Mouse (Mus musculus): ENCODE measurements at regions not wholly inside any gene's neighbourhood (a gene's known extent, or its start where the extent isn't known, plus 50 kb on each side); places are given as distances from the start of the nearest gene placed in this dataset.
A peak's percentile ranks its signal among the peaks of the same experiment; 100 is the strongest.

GRCm38 (mm10) chr17:44336842-44337241 is 148.5 kb downstream of the Clic5 start:
- no peak overlapping the region for H3K4me3 ChIP-seq
- WGBS (ENCODE audit: insufficient replicate concordance) = 44% methylated on average over 6 of the region's 6 CpGs
- H3K27me3 ChIP-seq (replicated peaks) = no peaks in the 10 kb centered on the region
- ATAC-seq = no peak
- H3K4me2 ChIP-seq = no peak overlapping the region
- H3K9me3 ChIP-seq (replicated peaks) = no peaks in the 10 kb centered on the region
- no peak overlapping the region for H3K9ac ChIP-seq
- no peak overlapping the region for H3K27ac ChIP-seq
- no peaks in the 10 kb centered on the region for H3K4me1 ChIP-seq
- no peaks in the 10 kb centered on the region for H3K36me3 ChIP-seq

GRCm38 (mm10) chr17:44337253-44337652 is 148.9 kb downstream of the Clic5 start:
- H3K27me3 ChIP-seq (replicated peaks) = no peaks in the 10 kb centered on the region
- H3K4me1 ChIP-seq = no peaks in the 10 kb centered on the region
- no peak overlapping the region for H3K4me3 ChIP-seq
- no peak overlapping the region for H3K27ac ChIP-seq
- ATAC-seq = no peak
- 88% methylated on average over 5 of the region's 5 CpGs for WGBS (ENCODE audit: insufficient replicate concordance)
- no peaks in the 10 kb centered on the region for H3K36me3 ChIP-seq
- H3K9ac ChIP-seq = no peak overlapping the region
- no peak overlapping the region for H3K4me2 ChIP-seq
- no peaks in the 10 kb centered on the region for H3K9me3 ChIP-seq (replicated peaks)

- Histone ChIP-seq H3K9ac (no peak overlapping the region), H3K9me3 (replicated peaks) (no peaks in the 10 kb centered on the region), H3K4me1 (no peaks in the 10 kb centered on the region), H3K27ac (no peak overlapping the region), H3K27me3 (replicated peaks) (no peaks in the 10 kb centered on the region), H3K4me2 (no peak overlapping the region), H3K4me3 (no peak overlapping the region), H3K36me3 (no peaks in the 10 kb centered on the region)
- ATAC-seq = no peak
- 90% methylated on average over 2 of the region's 2 CpGs for WGBS (ENCODE audit: insufficient replicate concordance)
Measured at GRCm38 (mm10) chr17:44344542-44344941, 156.2 kb downstream of the Clic5 start.

GRCm38 (mm10) chr17:44345374-44345773 is 157.0 kb downstream of the Clic5 start:
- H3K36me3 ChIP-seq = no peaks in the 10 kb centered on the region
- H3K9me3 ChIP-seq (replicated peaks) = no peaks in the 10 kb centered on the region
- H3K27ac ChIP-seq = no peak overlapping the region
- H3K4me1 ChIP-seq = no peaks in the 10 kb centered on the region
- no peak overlapping the region for H3K4me2 ChIP-seq
- no peak overlapping the region for H3K4me3 ChIP-seq
- ATAC-seq = no peak
- H3K27me3 ChIP-seq (replicated peaks) = no peaks in the 10 kb centered on the region
- 65% methylated on average over 2 of the region's 2 CpGs for WGBS (ENCODE audit: insufficient replicate concordance)
- H3K9ac ChIP-seq = no peak overlapping the region

GRCm38 (mm10) chr17:44350201-44350948 is 162.0 kb downstream of the Clic5 start:
- no peaks in the 10 kb centered on the region for H3K36me3 ChIP-seq
- no peak overlapping the region for H3K4me3 ChIP-seq
- H3K27me3 ChIP-seq (replicated peaks) = no peaks in the 10 kb centered on the region
- WGBS (ENCODE audit: insufficient replicate concordance) = 40% methylated on average over 20 of the region's 20 CpGs
- H3K4me2 ChIP-seq = peak overlapping the region; percentile 29
- no peak overlapping the region for H3K27ac ChIP-seq
- no peaks in the 10 kb centered on the region for H3K4me1 ChIP-seq
- no peaks in the 10 kb centered on the region for H3K9me3 ChIP-seq (replicated peaks)
- H3K9ac ChIP-seq = no peak overlapping the region
- peak; percentile 42; the same call in 1 of the 2 replicates for ATAC-seq

GRCm38 (mm10) chr17:44350949-44351244 is 162.5 kb downstream of the Clic5 start:
- 0 out of 2 replicates have a peak overlapping the region, but pooled peaks have one; percentile 29 for H3K4me2 ChIP-seq
- WGBS (ENCODE audit: insufficient replicate concordance) = 71% methylated on average over 4 of the region's 4 CpGs
- H3K27ac ChIP-seq = no peak overlapping the region

GRCm38 (mm10) chr17:44351499-44352117 is 163.2 kb downstream of the Clic5 start:
- 74% methylated on average over 13 of the region's 13 CpGs for WGBS (ENCODE audit: insufficient replicate concordance)
- no peak overlapping the region for H3K4me3 ChIP-seq
- no peaks in the 10 kb centered on the region for H3K9me3 ChIP-seq (replicated peaks)
- H3K36me3 ChIP-seq = no peaks in the 10 kb centered on the region
- no peak for ATAC-seq
- H3K4me2 ChIP-seq = no peak overlapping the region
- no peaks in the 10 kb centered on the region for H3K27me3 ChIP-seq (replicated peaks)
- H3K4me1 ChIP-seq = no peaks in the 10 kb centered on the region
- no peak overlapping the region for H3K27ac ChIP-seq
- no peak overlapping the region for H3K9ac ChIP-seq

More at GRCm38 (mm10) chr17:44350949-44351244, 162.5 kb downstream of the Clic5 start:
- Histone ChIP-seq H3K9me3 (replicated peaks) (no peaks in the 10 kb centered on the region), H3K4me1 (no peaks in the 10 kb centered on the region), H3K9ac (no peak overlapping the region), H3K27me3 (replicated peaks) (no peaks in the 10 kb centered on the region), H3K4me3 (no peak overlapping the region), H3K36me3 (no peaks in the 10 kb centered on the region)
- no peak for ATAC-seq

- H3K4me1 ChIP-seq = no peaks in the 10 kb centered on the region
- no peaks in the 10 kb centered on the region for H3K36me3 ChIP-seq
- no peaks in the 10 kb centered on the region for H3K9me3 ChIP-seq (replicated peaks)
- no peak overlapping the region for H3K4me3 ChIP-seq
- no peak for ATAC-seq
- no peak overlapping the region for H3K27ac ChIP-seq
- no peaks in the 10 kb centered on the region for H3K27me3 ChIP-seq (replicated peaks)
- no peak overlapping the region for H3K4me2 ChIP-seq
- WGBS (ENCODE audit: insufficient replicate concordance) = 82% methylated on average over 13 of the region's 13 CpGs
- H3K9ac ChIP-seq = no peak overlapping the region
Measured at GRCm38 (mm10) chr17:44352142-44352541, 163.8 kb downstream of the Clic5 start.

GRCm38 (mm10) chr17:44363111-44363510 is 174.7 kb downstream of the Clic5 start:
- Histone ChIP-seq H3K27ac (no peak overlapping the region), H3K4me3 (no peak overlapping the region), H3K27me3 (replicated peaks) (no peaks in the 10 kb centered on the region), H3K36me3 (no peaks in the 10 kb centered on the region), H3K9me3 (replicated peaks) (no peaks in the 10 kb centered on the region), H3K9ac (no peak overlapping the region), H3K4me2 (no peak overlapping the region), H3K4me1 (no peaks in the 10 kb centered on the region)
- 53% methylated on average over 4 of the region's 4 CpGs for WGBS (ENCODE audit: insufficient replicate concordance)
- no peak for ATAC-seq

GRCm38 (mm10) chr17:44364494-44364893 is 176.1 kb downstream of the Clic5 start:
- H3K9ac ChIP-seq = no peak overlapping the region
- H3K4me2 ChIP-seq = no peak overlapping the region
- ATAC-seq = no peak
- H3K27me3 ChIP-seq (replicated peaks) = no peaks in the 10 kb centered on the region
- no peak overlapping the region for H3K27ac ChIP-seq
- H3K4me1 ChIP-seq = no peaks in the 10 kb centered on the region
- 78% methylated on average over 6 of the region's 6 CpGs for WGBS (ENCODE audit: insufficient replicate concordance)
- no peaks in the 10 kb centered on the region for H3K36me3 ChIP-seq
- H3K9me3 ChIP-seq (replicated peaks) = no peaks in the 10 kb centered on the region
- H3K4me3 ChIP-seq = no peak overlapping the region

GRCm38 (mm10) chr17:44366438-44366837 is 178.1 kb downstream of the Clic5 start:
- H3K27me3 ChIP-seq (replicated peaks) = no peaks in the 10 kb centered on the region
- no peak for ATAC-seq

GRCm38 (mm10) chr17:44367561-44367960 is 179.2 kb downstream of the Clic5 start:
- ATAC-seq = no peak
- Histone ChIP-seq H3K4me2 (no peak overlapping the region), H3K9me3 (replicated peaks) (no peaks in the 10 kb centered on the region), H3K9ac (no peak overlapping the region), H3K27ac (no peak overlapping the region), H3K27me3 (replicated peaks) (no peaks in the 10 kb centered on the region), H3K4me1 (no peaks in the 10 kb centered on the region), H3K36me3 (no peaks in the 10 kb centered on the region), H3K4me3 (no peak overlapping the region)
- 50% methylated on average over 5 of the region's 5 CpGs for WGBS (ENCODE audit: insufficient replicate concordance)

More at GRCm38 (mm10) chr17:44366438-44366837, 178.1 kb downstream of the Clic5 start:
- Histone ChIP-seq H3K4me3 (no peak overlapping the region), H3K4me1 (no peaks in the 10 kb centered on the region), H3K36me3 (no peaks in the 10 kb centered on the region), H3K9ac (no peak overlapping the region), H3K4me2 (no peak overlapping the region), H3K9me3 (replicated peaks) (no peaks in the 10 kb centered on the region), H3K27ac (no peak overlapping the region)
- 68% methylated on average over 8 of the region's 8 CpGs for WGBS (ENCODE audit: insufficient replicate concordance)

Measured in liver, embryonic 12.5 days (tissue).